Mouse (Mus musculus) limb, embryonic 14.5 days (tissue): Measurements from ENCODE around the gene Stk39. TPM values are rescaled to one million over a fixed set of nuclear protein-coding genes. Genes with fewer than 3 reads are reported as not detected.

Experiments used
- ATAC-seq: fragments of 200-750 bp; cut with Nextera tagmentation; 2 replicates; pipeline ENCODE4 v1.8.0; 2017; ENCODE audit warnings: low read depth, moderate number of reproducible peaks, moderate TSS enrichment; ENCODE audit not compliant: low FRiP score
- DNase-seq: peaks from one replicate; pipeline ENCODE4 v3.0.0-alpha.2; 2015; ENCODE audit warnings: low spot score
- H3K27ac ChIP-seq: fragments of 300-500 bp; sonication (generic); replicated peaks from 2 replicates; pipeline ENCODE4 v1.5.1; 2014; ENCODE audit warnings: low read depth, mild to moderate bottlenecking, low read length, moderate library complexity, mixed read lengths
- H3K27me3 ChIP-seq: fragments of 300-500 bp; sonication (generic); 2 replicates; pipeline ENCODE4 v1.6.1; 2014; ENCODE audit warnings: low read length, mixed read lengths; ENCODE audit not compliant: control insufficient read depth, insufficient read depth
- H3K36me3 ChIP-seq: fragments of 300-500 bp; sonication (generic); 2 replicates; pipeline ENCODE4 v1.6.1; 2014; ENCODE audit warnings: mild to moderate bottlenecking, low read length, moderate library complexity, mixed read lengths; ENCODE audit not compliant: control insufficient read depth, insufficient read depth
- H3K4me1 ChIP-seq: fragments of 300-500 bp; sonication (generic); 2 replicates; pipeline ENCODE4 v1.6.1; 2014; ENCODE audit warnings: antibody characterized with exemption, low read length, mixed read lengths; ENCODE audit not compliant: control insufficient read depth, insufficient read depth
- H3K4me2 ChIP-seq: fragments of 300-500 bp; sonication (generic); replicated peaks from 2 replicates; pipeline ENCODE4 v1.6.1; 2014; ENCODE audit warnings: low read depth, mild to moderate bottlenecking, low read length, moderate library complexity; ENCODE audit not compliant: severe bottlenecking
- H3K4me3 ChIP-seq: fragments of 300-500 bp; sonication (generic); replicated peaks from 2 replicates; pipeline ENCODE4 v1.5.1; 2014; ENCODE audit warnings: low read length
- H3K9ac ChIP-seq: fragments of 300-500 bp; sonication (generic); 2 replicates; pipeline ENCODE4 v1.6.1; 2014; ENCODE audit warnings: mild to moderate bottlenecking, low read depth, low read length, moderate library complexity; ENCODE audit not compliant: severe bottlenecking
- H3K9me3 ChIP-seq: fragments of 300-500 bp; sonication (generic); 2 replicates; pipeline ENCODE4 v1.6.1; 2016; ENCODE audit warnings: low read length; ENCODE audit not compliant: control insufficient read depth
- POLR2A ChIP-seq: fragments of 200-500 bp; IDR thresholded peaks from 2 replicates; pipeline ENCODE4 v1.8.0; 2012; ENCODE audit warnings: inconsistent platforms, mild to moderate bottlenecking, moderate library complexity, borderline replicate concordance; ENCODE audit not compliant: insufficient read depth, insufficient read length; ENCODE audit errors: extremely low read depth
- WGBS: fragments of 180-500 bp; shearing (Covaris S2); extraction: QIAGEN DNeasy Blood & Tissue Kit; methylation state at CpG from one replicate; pipeline ENCODE4 v1.1.7; 2014; 5-methylcytosine and 5-hydroxymethylcytosine counted together
- polyA plus RNA-seq, 2 experiments: library from polyadenylated mRNA; depleted of rRNA in 1 of 2; stranded (reverse) in 1 of 2; unstranded in 1 of 2; fragments of >200 nt; fragmentation: Nextera tagmentation in 1 of 2; extraction: Ambion mirVana in 1 of 2; gene quantifications; 2 replicates each; pipeline versions ENCODE4 v1.2.1 to v1.2.3; 2012 to 2014

Gene Stk39
- polyA plus RNA-seq, 2 experiments, result 14.9 to 16.8 TPM

DNA sequence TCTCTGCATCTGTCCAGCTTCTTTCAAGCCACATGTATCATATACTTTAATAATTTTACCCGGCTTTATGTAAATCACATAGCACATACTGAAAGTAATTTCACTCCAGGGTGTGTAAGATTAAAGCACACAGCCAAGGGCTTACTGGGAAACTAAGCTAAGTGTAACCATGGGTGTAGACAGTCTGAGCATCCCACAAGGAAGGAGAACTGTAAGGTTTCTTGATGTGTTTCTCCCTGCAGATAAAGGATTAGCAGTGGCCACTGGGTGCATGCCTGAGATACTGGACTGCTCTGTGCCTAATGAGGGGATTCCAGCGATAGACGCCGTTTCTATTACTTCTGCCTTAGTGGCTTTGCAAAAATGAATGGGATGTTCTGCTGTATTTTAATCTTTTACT lies 14.2 kb upstream of the Stk39 start:
- H3K9me3 ChIP-seq, result no peaks in the 10 kb centered on the region
- no peaks in the 10 kb centered on the region for H3K36me3 ChIP-seq
- no peak overlapping the region for H3K9ac ChIP-seq
- TF ChIP-seq POLR2A, result no peak
- no peak overlapping the region for H3K27ac ChIP-seq
- ATAC-seq, result no peak
- no peak overlapping the region for H3K4me3 ChIP-seq
- H3K27me3 ChIP-seq, result no peaks in the 10 kb centered on the region
- no peak overlapping the region for H3K4me2 ChIP-seq
- no peaks in the 10 kb centered on the region for H3K4me1 ChIP-seq
- 80% methylated on average over 4 of the region's 4 CpGs for WGBS
- DNase-seq, result no peak

DNA sequence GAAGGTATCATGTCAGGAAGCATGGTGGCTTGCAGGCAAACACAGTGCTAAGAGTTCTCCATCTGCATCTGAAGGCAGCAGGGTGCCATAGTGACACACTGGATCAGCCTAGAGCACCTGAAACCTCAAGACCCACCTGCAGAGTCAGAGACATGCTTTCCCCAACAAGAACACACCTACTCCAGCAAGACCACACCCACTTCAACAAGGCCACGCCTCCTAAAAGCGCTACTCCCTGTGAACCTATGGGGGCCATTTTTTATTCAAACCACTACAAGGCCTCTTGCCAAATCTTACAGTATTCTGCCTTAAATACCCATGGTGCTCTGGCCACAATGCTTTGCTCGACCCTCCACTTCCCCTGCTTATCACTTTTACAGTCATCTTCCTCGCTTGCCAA lies 13.1 kb upstream of the Stk39 start:
- no peaks in the 10 kb centered on the region for H3K4me1 ChIP-seq

DNA sequence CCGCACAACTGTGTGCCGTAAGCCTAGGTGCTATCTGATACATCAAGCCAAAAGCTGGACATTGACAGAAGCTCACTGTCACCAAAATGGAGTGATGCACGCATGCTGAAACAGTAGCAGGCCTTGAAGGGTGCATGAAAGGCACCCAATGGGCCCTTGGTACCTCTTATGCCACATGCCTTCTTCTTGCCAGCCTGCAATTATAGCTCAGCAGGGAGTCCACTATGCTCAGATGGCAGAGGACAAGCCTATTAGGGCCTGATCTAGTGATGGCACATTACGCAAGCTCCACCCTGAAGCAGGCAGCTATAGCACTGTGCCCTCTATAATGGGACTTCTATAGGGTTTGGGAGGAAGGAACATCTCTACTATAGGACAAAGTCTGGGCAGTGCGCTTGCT lies 10.8 kb upstream of the Stk39 start:
- Histone ChIP-seq H3K27me3 (no peaks in the 10 kb centered on the region), H3K9ac (no peak overlapping the region), H3K4me3 (no peak overlapping the region), H3K4me1 (no peaks in the 10 kb centered on the region), H3K4me2 (no peak overlapping the region), H3K27ac (no peak overlapping the region), H3K9me3 (no peaks in the 10 kb centered on the region), H3K36me3 (no peaks in the 10 kb centered on the region)
- no peak for TF ChIP-seq POLR2A
- 98% methylated on average over 5 of the region's 5 CpGs for WGBS
- DNase-seq (no peak), ATAC-seq (no peak)

More for the DNA sequence above, 13.1 kb upstream of the Stk39 start:
- ATAC-seq, result no peak
- no peak overlapping the region for H3K4me2 ChIP-seq
- no peak overlapping the region for H3K27ac ChIP-seq
- no peak overlapping the region for H3K4me3 ChIP-seq
- H3K9ac ChIP-seq, result no peak overlapping the region
- H3K27me3 ChIP-seq, result no peaks in the 10 kb centered on the region
- H3K36me3 ChIP-seq, result no peaks in the 10 kb centered on the region
- WGBS, result 28% methylated on average over 4 of the region's 4 CpGs
- H3K9me3 ChIP-seq, result no peaks in the 10 kb centered on the region
- no peak for DNase-seq
- no peak for TF ChIP-seq POLR2A

DNA sequence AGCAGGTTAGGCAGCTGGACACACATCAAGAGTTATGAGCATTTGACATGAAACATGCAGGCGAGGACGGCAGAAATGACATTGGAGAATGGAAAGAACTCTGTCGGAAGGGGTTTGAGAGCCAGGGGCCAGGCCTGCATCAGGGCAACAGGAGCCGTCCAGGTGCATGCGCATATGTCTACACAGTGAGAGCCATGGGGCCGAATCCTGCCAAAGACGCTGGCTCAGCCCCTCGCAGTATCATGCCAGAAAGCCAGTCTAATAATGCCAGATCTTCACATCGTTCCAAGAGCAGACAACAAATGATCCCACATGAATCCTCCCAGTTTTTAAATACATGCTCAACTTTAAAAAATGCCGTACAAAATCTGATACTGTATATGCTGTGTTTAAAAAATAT lies 7.8 kb upstream of the Stk39 start:
- Histone ChIP-seq H3K4me2 (no peak overlapping the region), H3K27me3 (no peaks in the 10 kb centered on the region), H3K4me3 (no peak overlapping the region), H3K27ac (no peak overlapping the region), H3K4me1 (no peaks in the 10 kb centered on the region), H3K9ac (no peak overlapping the region), H3K9me3 (no peaks in the 10 kb centered on the region), H3K36me3 (no peaks in the 10 kb centered on the region)
- 79% methylated on average over 10 of the region's 10 CpGs for WGBS
- DNase-seq (no peak), ATAC-seq (no peak)
- TF ChIP-seq POLR2A, result no peak

DNA sequence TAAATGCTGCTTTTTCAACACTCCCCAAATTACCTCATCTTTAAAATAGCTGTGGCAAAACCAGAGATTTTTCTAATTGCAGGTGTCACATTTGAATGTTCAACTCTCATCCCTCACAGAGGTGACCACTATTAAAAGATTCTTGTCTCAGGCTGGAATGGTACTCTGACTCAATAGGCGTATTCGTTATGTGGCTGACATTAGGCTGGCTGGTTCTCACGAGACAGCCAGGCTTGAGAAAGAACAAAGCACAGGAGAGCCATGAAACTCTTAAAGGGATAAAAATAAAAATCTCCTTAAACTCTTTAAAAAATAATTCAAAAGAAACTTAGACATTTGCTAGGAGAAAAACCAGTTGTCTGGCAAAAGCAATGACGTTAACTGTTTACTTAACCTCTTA lies 853 bp upstream of the Stk39 start:
- Histone ChIP-seq H3K4me1 (no peaks in the 10 kb centered on the region), H3K27me3 (no peaks in the 10 kb centered on the region), H3K27ac (no peak overlapping the region), H3K36me3 (no peaks in the 10 kb centered on the region), H3K4me2 (no peak overlapping the region), H3K9ac (no peak overlapping the region), H3K4me3 (no peak overlapping the region), H3K9me3 (no peaks in the 10 kb centered on the region)
- ATAC-seq (no peak), DNase-seq (no peak)
- TF ChIP-seq POLR2A, result no peak
- WGBS, result 45% methylated on average over 4 of the region's 4 CpGs

DNA sequence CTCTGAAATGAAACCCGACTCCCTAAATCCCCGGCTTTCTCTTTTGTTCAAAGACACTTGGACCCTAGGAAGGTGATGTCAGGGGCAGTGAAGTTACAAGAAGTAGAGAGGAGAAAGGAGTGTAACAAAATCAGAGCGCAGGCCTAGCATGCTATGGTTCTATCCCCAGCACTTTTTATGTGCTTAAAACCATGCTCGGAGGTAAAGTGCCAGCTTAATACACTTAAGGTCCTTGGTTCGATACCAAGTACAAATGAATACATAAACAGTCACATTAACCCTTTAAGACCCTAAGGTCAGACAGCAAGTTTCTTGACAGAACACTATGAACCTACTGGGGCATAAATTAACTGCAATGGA lies 463 bp upstream of the Stk39 start:
- Histone ChIP-seq H3K27ac (peak overlapping the region; percentile 84), H3K27me3 (no peaks in the 10 kb centered on the region), H3K4me2 (peak overlapping the region; percentile 86), H3K9ac (peak overlapping the region; percentile 83), H3K4me3 (peak overlapping the region; percentile 86), H3K36me3 (no peaks in the 10 kb centered on the region), H3K9me3 (no peaks in the 10 kb centered on the region), H3K4me1 (no peaks in the 10 kb centered on the region)
- peak; percentile 8; the same call in 1 of the 2 replicates for ATAC-seq
- TF ChIP-seq POLR2A, result no peak
- 3% methylated on average over 5 of the region's 5 CpGs for WGBS
- no peak for DNase-seq
